Mouse (Mus musculus): ENCODE data around the gene Dpep1. TPM values are rescaled to one million over a fixed set of nuclear protein-coding genes. Genes with fewer than 3 reads are reported as not detected.
"Not testable (repeated sequence)": the region's sequence is repeated elsewhere in the genome, so short reads cannot be mapped to it uniquely, and the experiment has no call there.

Gene Dpep1
- polyA plus RNA-seq, 1 experiment from 2014 or later, result 10.5 TPM

GRCm38 (mm10) chr8:123181391-123181790, 4.7 kb upstream of the Dpep1 start:
- WGBS, result 57% methylated on average over 3 of the region's 3 CpGs
- H3K4me1 ChIP-seq, result peaks cover 47% of the 10 kb centered on the region
- no peaks in the 10 kb centered on the region for H3K36me3 ChIP-seq (replicated peaks)
- H3K4me3 ChIP-seq, result no peak overlapping the region
- H3K27ac ChIP-seq (replicated peaks), result peak overlapping the region; percentile 52
- peak; percentile 78 for DNase-seq (ENCODE audit: low spot score)
- H3K27me3 ChIP-seq (replicated peaks; ENCODE audit: low read depth, poor library complexity, severe bottlenecking), result no peaks in the 10 kb centered on the region
- H3K9me3 ChIP-seq, result peaks cover 31% of the 10 kb centered on the region

- 82% methylated on average over 2 of the region's 2 CpGs for WGBS
- H3K27me3 ChIP-seq (replicated peaks; ENCODE audit: low read depth, poor library complexity, severe bottlenecking), result 0 out of 2 replicates have a peak, but pooled peaks cover 4% of the 10 kb centered on the region
- no peak overlapping the region for H3K4me3 ChIP-seq
- no peaks in the 10 kb centered on the region for H3K9me3 ChIP-seq
- H3K27ac ChIP-seq (replicated peaks), result 0 out of 2 replicates have a peak overlapping the region, but pooled peaks have one; percentile 48
- DNase-seq (ENCODE audit: low spot score), result no peak
- H3K36me3 ChIP-seq (replicated peaks), result no peaks in the 10 kb centered on the region
- peaks cover 67% of the 10 kb centered on the region for H3K4me1 ChIP-seq
Measured at GRCm38 (mm10) chr8:123188006-123188405, 2.0 kb downstream of the Dpep1 start.

GRCm38 (mm10) chr8:123188841-123189240, 2.8 kb downstream of the Dpep1 start:
- Histone ChIP-seq H3K27me3 (replicated peaks; ENCODE audit: low read depth, poor library complexity, severe bottlenecking) (0 out of 2 replicates have a peak, but pooled peaks cover 4% of the 10 kb centered on the region), H3K4me1 (peaks cover 60% of the 10 kb centered on the region), H3K27ac (replicated peaks) (no peak overlapping the region; the same call in 1 of the 2 replicates), H3K4me3 (no peak overlapping the region), H3K36me3 (replicated peaks) (no peaks in the 10 kb centered on the region), H3K9me3 (no peaks in the 10 kb centered on the region)
- DNase-seq (ENCODE audit: low spot score), result no peak
- WGBS, result 84% methylated on average over 7 of the region's 7 CpGs

- Histone ChIP-seq H3K36me3 (replicated peaks) (no peaks in the 10 kb centered on the region), H3K9me3 (no peaks in the 10 kb centered on the region), H3K27ac (replicated peaks) (0 out of 2 replicates have a peak overlapping the region, but pooled peaks have one; percentile 59), H3K27me3 (replicated peaks; ENCODE audit: low read depth, poor library complexity, severe bottlenecking) (0 out of 2 replicates have a peak, but pooled peaks cover 4% of the 10 kb centered on the region), H3K4me1 (peaks cover 42% of the 10 kb centered on the region), H3K4me3 (peak overlapping the region; percentile 4; the same call in 1 of the 2 replicates)
- peak; percentile 87 for DNase-seq (ENCODE audit: low spot score)
- WGBS, result 3% methylated on average over 9 of the region's 9 CpGs
Measured at GRCm38 (mm10) chr8:123190678-123191077, 4.6 kb downstream of the Dpep1 start.

GRCm38 (mm10) chr8:123191908-123192307, 5.9 kb downstream of the Dpep1 start:
- 64% methylated on average over 8 of the region's 8 CpGs for WGBS
- Histone ChIP-seq H3K27me3 (replicated peaks; ENCODE audit: low read depth, poor library complexity, severe bottlenecking) (0 out of 2 replicates have a peak, but pooled peaks cover 1% of the 10 kb centered on the region), H3K9me3 (no peaks in the 10 kb centered on the region), H3K27ac (replicated peaks) (no peak overlapping the region), H3K4me3 (no peak overlapping the region), H3K4me1 (peaks cover 30% of the 10 kb centered on the region), H3K36me3 (replicated peaks) (no peaks in the 10 kb centered on the region)
- DNase-seq (ENCODE audit: low spot score), result no peak

GRCm38 (mm10) chr8:123193771-123194170, 7.7 kb downstream of the Dpep1 start:
- Histone ChIP-seq H3K4me1 (peaks cover 11% of the 10 kb centered on the region), H3K27ac (replicated peaks) (no peak overlapping the region), H3K9me3 (no peaks in the 10 kb centered on the region), H3K27me3 (replicated peaks; ENCODE audit: low read depth, poor library complexity, severe bottlenecking) (no peaks in the 10 kb centered on the region), H3K36me3 (replicated peaks) (no peaks in the 10 kb centered on the region), H3K4me3 (no peak overlapping the region)
- no peak for DNase-seq (ENCODE audit: low spot score)
- WGBS, result 90% methylated on average over 9 of the region's 9 CpGs

GRCm38 (mm10) chr8:123197016-123197415, 11.0 kb downstream of the Dpep1 start:
- not testable (repeated sequence) for H3K27me3 ChIP-seq (replicated peaks; ENCODE audit: low read depth, poor library complexity, severe bottlenecking); H3K9me3 ChIP-seq; H3K36me3 ChIP-seq (replicated peaks); H3K27ac ChIP-seq (replicated peaks); DNase-seq (ENCODE audit: low spot score); H3K4me1 ChIP-seq; H3K4me3 ChIP-seq
- 79% methylated on average over 5 of the region's 5 CpGs for WGBS

GRCm38 (mm10) chr8:123199864-123200263, 13.8 kb downstream of the Dpep1 start:
- Histone ChIP-seq H3K36me3 (replicated peaks) (peaks cover 14% of the 10 kb centered on the region), H3K4me1 (no peaks in the 10 kb centered on the region), H3K4me3 (no peak overlapping the region), H3K9me3 (no peaks in the 10 kb centered on the region), H3K27me3 (replicated peaks; ENCODE audit: low read depth, poor library complexity, severe bottlenecking) (no peaks in the 10 kb centered on the region), H3K27ac (replicated peaks) (no peak overlapping the region)
- DNase-seq (ENCODE audit: low spot score), result no peak
- WGBS, result 82% methylated on average over 14 of the region's 14 CpGs

- Histone ChIP-seq H3K9me3 (no peaks in the 10 kb centered on the region), H3K4me3 (no peak overlapping the region), H3K27me3 (replicated peaks; ENCODE audit: low read depth, poor library complexity, severe bottlenecking) (no peaks in the 10 kb centered on the region), H3K36me3 (replicated peaks) (peaks cover 35% of the 10 kb centered on the region), H3K4me1 (no peaks in the 10 kb centered on the region), H3K27ac (replicated peaks) (peak overlapping the region; percentile 14; the same call in 1 of the 2 replicates)
- peak; percentile 84 for DNase-seq (ENCODE audit: low spot score)
- WGBS, result 36% methylated on average over 5 of the region's 5 CpGs
Measured at GRCm38 (mm10) chr8:123202288-123202687, 16.2 kb downstream of the Dpep1 start.

GRCm38 (mm10) chr8:123203571-123203970, 17.5 kb downstream of the Dpep1 start:
- no peaks in the 10 kb centered on the region for H3K9me3 ChIP-seq
- H3K27me3 ChIP-seq (replicated peaks; ENCODE audit: low read depth, poor library complexity, severe bottlenecking), result no peaks in the 10 kb centered on the region
- DNase-seq (ENCODE audit: low spot score), result no peak
- H3K4me3 ChIP-seq, result no peak overlapping the region
- peaks cover 48% of the 10 kb centered on the region for H3K36me3 ChIP-seq (replicated peaks)
- no peak overlapping the region for H3K27ac ChIP-seq (replicated peaks)
- no peaks in the 10 kb centered on the region for H3K4me1 ChIP-seq
- 89% methylated on average over 3 of the region's 3 CpGs for WGBS

- no peak for DNase-seq (ENCODE audit: low spot score)
- no peaks in the 10 kb centered on the region for H3K9me3 ChIP-seq
- peaks cover 37% of the 10 kb centered on the region for H3K36me3 ChIP-seq (replicated peaks)
- peaks cover 30% of the 10 kb centered on the region for H3K4me1 ChIP-seq
- H3K27ac ChIP-seq (replicated peaks), result peak overlapping the region; percentile 90
- H3K27me3 ChIP-seq (replicated peaks; ENCODE audit: low read depth, poor library complexity, severe bottlenecking), result no peaks in the 10 kb centered on the region; the same call in 1 of the 2 replicates
- H3K4me3 ChIP-seq, result peak overlapping the region; percentile 99
- WGBS, result 52% methylated on average over 10 of the region's 10 CpGs
Measured at GRCm38 (mm10) chr8:123211876-123212275, 25.8 kb downstream of the Dpep1 start.

- WGBS, result under 1% methylated on average over 76 of the region's 76 CpGs
- Histone ChIP-seq H3K27ac (replicated peaks) (peak within 1 kb of the TSS; percentile 90), H3K4me3 (peak within 1 kb of the TSS; percentile 99), H3K4me1 (peaks cover 30% of the 10 kb centered on the region), H3K27me3 (replicated peaks; ENCODE audit: low read depth, poor library complexity, severe bottlenecking) (no peaks in the 10 kb centered on the region; the same call in 1 of the 2 replicates), H3K36me3 (replicated peaks) (peaks cover 30% of the 10 kb centered on the region), H3K9me3 (no peaks in the 10 kb centered on the region)
- peak; percentile 99 for DNase-seq (ENCODE audit: low spot score)
Measured at GRCm38 (mm10) chr8:123212321-123213117, 26.5 kb downstream of the Dpep1 start, which contains the start of the genes Chmp1a and Spata33. Gene Chmp1a (minus strand): TSS chr8:123212763. Gene Spata33 (plus strand): TSS chr8:123212832.
